Mouse (Mus musculus) hindbrain, embryonic 14.5 days (tissue): ENCODE measurements around the gene Dnmt3b. TPM values are rescaled to one million over a fixed set of nuclear protein-coding genes. Genes with fewer than 3 reads are reported as not detected.
A peak's percentile ranks its signal among the peaks of the same experiment; 100 is the strongest.

ENCODE experiments used
- ATAC-seq: fragments of 200-750 bp; cut with Nextera tagmentation; 2 replicates; pipeline ENCODE4 v1.8.0; 2017; ENCODE audit warnings: moderate number of reproducible peaks, mild to moderate bottlenecking, moderate TSS enrichment, moderate library complexity; ENCODE audit not compliant: low FRiP score
- DNase-seq: peaks from one replicate; pipeline ENCODE4 v3.0.0-alpha.2; 2015; ENCODE audit warnings: low spot score
- H3K27ac ChIP-seq: fragments of 300-500 bp; sonication (generic); 2 replicates; pipeline ENCODE4 v1.5.1; 2014; ENCODE audit warnings: mild to moderate bottlenecking, moderate library complexity
- H3K27me3 ChIP-seq: fragments of 300-500 bp; sonication (generic); 2 replicates; pipeline ENCODE4 v1.6.1; 2014; ENCODE audit warnings: mild to moderate bottlenecking, low read length, mixed read lengths; ENCODE audit not compliant: control insufficient read depth, insufficient read depth
- H3K36me3 ChIP-seq: fragments of 300-500 bp; sonication (generic); replicated peaks from 2 replicates; pipeline ENCODE4 v1.6.1; 2014; ENCODE audit not compliant: control insufficient read depth, insufficient read depth
- H3K4me1 ChIP-seq: fragments of 300-500 bp; sonication (generic); replicated peaks from 2 replicates; pipeline ENCODE4 v1.6.1; 2014; ENCODE audit warnings: antibody characterized with exemption, low read length, mixed read lengths; ENCODE audit not compliant: control insufficient read depth, insufficient read depth
- H3K4me2 ChIP-seq: fragments of 300-500 bp; sonication (generic); replicated peaks from 2 replicates; pipeline ENCODE4 v1.6.1; 2014; ENCODE audit warnings: mild to moderate bottlenecking, moderate library complexity
- H3K4me3 ChIP-seq: fragments of 300-500 bp; sonication (generic); replicated peaks from 2 replicates; pipeline ENCODE4 v1.5.1; 2014; ENCODE audit warnings: mild to moderate bottlenecking, low read length
- H3K9ac ChIP-seq: fragments of 300-500 bp; sonication (generic); 2 replicates; pipeline ENCODE4 v1.6.1; 2014
- H3K9me3 ChIP-seq: fragments of 300-500 bp; sonication (generic); 2 replicates; pipeline ENCODE4 v1.6.1; 2016; ENCODE audit warnings: low read length; ENCODE audit not compliant: control insufficient read depth
- WGBS: fragments of 180-500 bp; shearing (Covaris S2); extraction: QIAGEN DNeasy Blood & Tissue Kit; methylation state at CpG from one replicate; pipeline ENCODE4 v1.1.7; 2014; 5-methylcytosine and 5-hydroxymethylcytosine counted together
- polyA plus RNA-seq: library from polyadenylated mRNA; unstranded; fragments of >200 nt; fragmentation: Nextera tagmentation; extraction: Ambion mirVana; gene quantifications from 2 replicates; pipeline ENCODE4 v1.2.1, GENCODE M21; 2014

Dnmt3b gene
- 4.2 and 4.3 TPM in 2 replicates for polyA plus RNA-seq

DNA sequence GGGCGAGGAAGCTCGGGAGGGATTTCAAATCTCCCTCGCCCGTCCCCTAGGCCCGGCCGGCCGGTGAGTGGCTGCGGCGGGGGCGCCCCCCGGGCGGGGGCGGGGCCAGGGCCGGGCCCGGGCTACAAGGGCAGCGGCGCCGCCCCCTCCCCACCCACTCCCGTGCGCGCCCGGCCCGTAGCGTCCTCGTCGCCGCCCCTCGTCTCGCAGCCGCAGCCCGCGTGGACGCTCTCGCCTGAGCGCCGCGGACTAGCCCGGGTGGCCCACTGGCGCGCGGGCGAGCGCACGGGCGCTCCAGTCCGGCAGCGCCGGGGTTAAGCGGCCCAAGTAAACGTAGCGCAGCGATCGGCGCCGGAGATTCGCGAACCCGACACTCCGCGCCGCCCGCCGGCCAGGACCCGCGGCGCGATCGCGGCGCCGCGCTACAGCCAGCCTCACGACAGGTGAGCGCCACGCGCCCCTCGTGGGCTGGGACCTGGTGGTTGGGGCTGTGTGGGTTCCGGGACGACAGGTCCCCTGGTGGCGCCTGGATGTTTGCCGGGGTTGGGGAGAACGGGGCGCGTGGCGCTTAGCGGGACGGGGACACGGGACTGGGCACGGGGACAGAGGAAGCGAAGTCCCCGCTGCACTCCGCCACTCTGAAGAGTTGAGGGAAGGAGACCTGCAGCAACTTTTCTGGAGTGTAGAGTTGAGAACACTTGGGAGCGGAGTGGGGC is at the start of gene Dnmt3b:
Dnmt3b (plus strand) TSS at position 153 of the 716 bp plus-strand sequence.
- WGBS = under 1% methylated on average over 84 of the region's 93 CpGs
- H3K4me1 ChIP-seq = peaks cover 10% of the 10 kb centered on the region
- ATAC-seq (peak; percentile 90), DNase-seq (peak; percentile 76)
- no peaks in the 10 kb centered on the region for H3K36me3 ChIP-seq
- H3K9ac ChIP-seq = peak within 1 kb of the TSS; percentile 72
- peak within 1 kb of the TSS; percentile 65 for H3K4me3 ChIP-seq
- H3K9me3 ChIP-seq = no peaks in the 10 kb centered on the region
- peak within 1 kb of the TSS; percentile 32; the same call in 1 of the 2 replicates for H3K27ac ChIP-seq
- peaks cover 8% of the 10 kb centered on the region; the same call in 1 of the 2 replicates for H3K27me3 ChIP-seq
- peak within 1 kb of the TSS; percentile 71 for H3K4me2 ChIP-seq

DNA sequence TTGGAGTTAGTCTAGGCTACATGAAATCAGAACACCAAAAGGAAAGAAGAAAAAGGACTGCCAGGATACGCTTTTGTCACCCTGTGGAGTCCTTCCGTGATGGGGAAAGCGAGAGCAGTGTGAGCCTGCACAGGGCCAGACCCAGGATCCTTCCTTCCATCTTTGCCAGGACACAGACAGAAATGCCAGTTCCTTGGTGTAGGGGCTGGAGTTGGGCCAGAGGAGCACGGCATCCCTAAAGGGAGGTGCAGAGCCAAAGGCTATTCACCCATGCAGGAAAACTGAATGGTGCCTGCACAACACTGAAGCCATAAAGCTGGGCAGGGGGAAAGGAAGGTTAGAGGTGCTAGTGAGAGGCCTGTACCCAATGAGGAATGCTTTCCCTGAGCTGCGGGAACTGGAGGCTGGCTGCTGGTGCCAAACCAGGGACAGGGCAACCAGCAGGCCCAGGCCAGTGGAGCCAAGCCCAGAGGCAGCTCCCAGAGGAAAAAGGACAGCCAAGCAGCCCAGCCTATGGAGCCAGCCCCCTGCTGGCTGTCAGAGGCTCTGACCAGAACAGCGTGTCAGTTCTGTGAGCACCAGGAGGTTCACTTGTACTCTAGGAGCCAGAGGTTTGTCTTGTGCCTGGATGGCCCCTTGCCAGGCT is 49.1 kb upstream of the Dnmt3b start:
- no peak overlapping the region for H3K9ac ChIP-seq
- H3K27ac ChIP-seq = no peak overlapping the region
- H3K9me3 ChIP-seq = no peaks in the 10 kb centered on the region
- WGBS = 44% methylated on average over 6 of the region's 6 CpGs
- ATAC-seq (peak; percentile 63; the same call in 1 of the 2 replicates), DNase-seq (peak; percentile 39)
- H3K27me3 ChIP-seq = no peaks in the 10 kb centered on the region
- no peaks in the 10 kb centered on the region for H3K36me3 ChIP-seq
- no peak overlapping the region for H3K4me2 ChIP-seq
- H3K4me1 ChIP-seq = peaks cover 11% of the 10 kb centered on the region; the same call in 1 of the 2 replicates
- no peak overlapping the region for H3K4me3 ChIP-seq

DNA sequence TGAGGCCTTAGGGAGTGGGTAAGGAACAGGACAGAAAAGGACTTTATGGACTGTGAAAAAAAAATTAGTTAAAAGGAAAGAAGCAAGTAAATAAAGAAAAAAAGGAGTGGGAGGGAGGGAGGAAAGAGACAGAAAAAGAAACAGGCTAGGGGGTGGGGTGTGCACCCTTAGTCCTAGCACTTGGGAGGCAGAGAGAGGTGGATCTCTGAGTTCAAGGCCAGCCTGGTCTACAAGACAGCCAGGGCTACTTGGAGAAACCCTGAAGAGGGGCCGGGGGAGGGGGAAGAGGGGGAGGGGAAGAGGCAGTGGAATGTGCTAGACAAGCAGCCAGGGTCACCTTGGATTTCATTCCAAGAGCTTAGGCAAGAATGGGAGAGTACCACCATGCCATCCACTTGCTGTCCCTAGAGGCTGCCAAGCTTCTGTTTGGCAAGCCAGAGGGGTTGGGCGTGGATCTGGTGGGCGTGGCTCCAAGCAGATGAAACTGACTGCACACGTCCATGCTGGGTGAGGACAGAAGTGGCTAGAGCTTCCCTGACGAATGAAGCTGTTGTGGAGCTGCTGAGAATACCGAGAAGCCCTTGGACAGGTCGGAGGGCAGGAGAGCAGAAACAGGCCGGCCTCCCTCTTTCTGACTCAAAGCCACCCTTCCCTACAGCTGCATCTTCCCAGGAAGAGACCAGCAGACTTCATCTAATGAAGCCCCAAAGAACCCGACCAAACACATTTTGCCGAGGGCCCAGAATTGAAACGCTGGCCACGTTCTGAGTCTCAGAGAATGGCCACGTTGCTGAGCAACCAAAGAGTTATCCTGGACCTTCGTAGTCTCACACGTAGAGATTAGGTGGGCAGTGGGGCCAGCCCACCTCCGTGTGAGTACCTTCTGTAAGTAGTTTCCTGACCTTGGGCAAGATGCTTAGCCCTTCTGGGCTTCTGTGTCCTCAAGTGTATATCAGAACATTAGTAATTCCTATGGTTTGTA is 48.3 kb upstream of the Dnmt3b start:
- Histone ChIP-seq H3K36me3 (no peaks in the 10 kb centered on the region), H3K9me3 (no peaks in the 10 kb centered on the region), H3K4me3 (no peak overlapping the region), H3K4me2 (peak overlapping the region; percentile 4; the same call in 1 of the 2 replicates), H3K4me1 (peaks cover 11% of the 10 kb centered on the region; the same call in 1 of the 2 replicates), H3K27ac (no peak overlapping the region), H3K9ac (no peak overlapping the region), H3K27me3 (no peaks in the 10 kb centered on the region)
- ATAC-seq (peak; percentile 15; the same call in 1 of the 2 replicates), DNase-seq (peak; percentile 49)
- WGBS = 33% methylated on average over 16 of the region's 16 CpGs

DNA sequence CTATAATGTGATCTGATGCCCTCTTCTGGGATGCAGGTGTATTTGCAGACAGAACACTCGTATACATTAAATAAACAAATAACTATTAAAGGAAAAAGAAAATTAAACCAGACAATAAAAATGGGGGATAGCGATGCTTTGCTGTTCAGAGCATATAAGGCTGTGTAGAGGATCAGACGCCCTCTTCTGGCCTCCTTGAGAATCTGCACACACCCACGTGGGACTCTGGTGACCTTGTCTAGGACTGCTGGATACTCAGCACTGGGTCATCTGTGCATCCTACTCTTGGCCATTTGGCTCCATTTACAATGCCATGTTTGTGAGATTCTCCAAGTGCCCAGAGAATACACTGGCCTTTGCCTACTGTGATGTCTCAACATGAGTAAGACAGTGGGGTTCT is 45.5 kb upstream of the Dnmt3b start:
- peaks cover 11% of the 10 kb centered on the region; the same call in 1 of the 2 replicates for H3K4me1 ChIP-seq

DNA sequence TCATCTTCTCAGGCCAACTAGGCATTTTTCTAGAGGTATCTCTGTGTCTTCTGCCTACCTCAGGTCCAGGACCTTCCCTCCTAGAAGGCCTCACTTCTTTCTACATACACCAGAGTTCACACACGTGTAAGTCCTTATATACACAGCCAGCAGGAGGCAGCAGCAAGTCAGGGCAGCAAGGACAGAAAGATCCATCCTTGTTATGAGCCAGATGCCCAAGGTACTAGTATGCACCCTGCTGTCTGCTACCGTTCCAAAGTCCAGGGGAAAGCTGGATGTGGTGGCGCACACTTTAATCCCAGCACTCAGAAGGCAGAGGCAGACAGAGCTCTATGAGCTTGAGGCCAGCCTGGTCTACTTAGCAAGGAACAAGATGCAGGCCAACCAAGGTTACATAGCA is 42.8 kb upstream of the Dnmt3b start:
- H3K9me3 ChIP-seq = no peaks in the 10 kb centered on the region
- 85% methylated on average over 3 of the region's 3 CpGs for WGBS

More for the DNA sequence above, 45.5 kb upstream of the Dnmt3b start:
- no peak overlapping the region for H3K4me2 ChIP-seq
- no peaks in the 10 kb centered on the region for H3K27me3 ChIP-seq
- H3K9me3 ChIP-seq = no peaks in the 10 kb centered on the region
- H3K36me3 ChIP-seq = no peaks in the 10 kb centered on the region
- H3K4me3 ChIP-seq = no peak overlapping the region
- WGBS = 38% methylated on average over 4 of the region's 4 CpGs
- no peak for DNase-seq
- no peak overlapping the region for H3K9ac ChIP-seq
- no peak overlapping the region for H3K27ac ChIP-seq
- ATAC-seq = no peak

DNA sequence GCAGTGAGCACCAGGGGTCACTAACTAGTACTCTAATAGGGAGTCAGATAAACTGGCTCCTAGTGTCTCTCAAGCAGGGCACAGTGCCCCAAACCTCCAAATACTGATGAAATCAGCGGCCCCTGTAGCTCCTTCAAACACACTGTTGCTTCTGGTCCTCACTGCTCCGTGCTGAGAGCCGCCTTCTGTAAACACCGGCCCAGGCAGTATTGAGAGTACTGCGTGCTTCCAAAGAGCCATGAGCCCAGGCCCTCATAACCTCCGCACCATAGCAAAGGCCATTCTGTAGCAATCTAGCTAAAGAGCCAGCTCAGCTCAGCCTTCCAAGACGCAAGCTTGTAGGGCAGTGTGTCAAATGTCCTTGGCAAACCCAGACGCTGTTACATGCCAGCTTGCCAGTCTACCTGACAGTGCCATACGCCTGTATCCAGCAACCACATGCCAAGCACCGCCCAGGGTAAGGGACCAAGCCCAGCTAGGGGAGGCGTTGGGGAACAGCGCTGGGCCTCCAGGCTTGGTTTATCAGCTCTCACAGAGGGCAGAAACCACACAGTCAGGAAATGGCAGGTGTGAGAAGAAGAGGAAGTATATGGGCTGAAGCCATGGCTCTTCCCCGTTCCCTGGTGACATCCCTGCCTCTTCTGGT is 41.3 kb upstream of the Dnmt3b start:
- ATAC-seq = no peak
- Histone ChIP-seq H3K27ac (no peak overlapping the region), H3K4me2 (no peak overlapping the region), H3K36me3 (no peaks in the 10 kb centered on the region), H3K9ac (no peak overlapping the region), H3K27me3 (no peaks in the 10 kb centered on the region), H3K4me3 (no peak overlapping the region), H3K9me3 (no peaks in the 10 kb centered on the region), H3K4me1 (peaks cover 5% of the 10 kb centered on the region; the same call in 1 of the 2 replicates)
- DNase-seq = no peak
- WGBS = 77% methylated on average over 13 of the region's 13 CpGs

More for the DNA sequence above, 42.8 kb upstream of the Dnmt3b start:
- no peak for DNase-seq
- Histone ChIP-seq H3K27me3 (no peaks in the 10 kb centered on the region), H3K4me1 (peaks cover 6% of the 10 kb centered on the region), H3K27ac (no peak overlapping the region), H3K9ac (no peak overlapping the region), H3K4me3 (no peak overlapping the region), H3K4me2 (no peak overlapping the region), H3K36me3 (no peaks in the 10 kb centered on the region)
- no peak for ATAC-seq

DNA sequence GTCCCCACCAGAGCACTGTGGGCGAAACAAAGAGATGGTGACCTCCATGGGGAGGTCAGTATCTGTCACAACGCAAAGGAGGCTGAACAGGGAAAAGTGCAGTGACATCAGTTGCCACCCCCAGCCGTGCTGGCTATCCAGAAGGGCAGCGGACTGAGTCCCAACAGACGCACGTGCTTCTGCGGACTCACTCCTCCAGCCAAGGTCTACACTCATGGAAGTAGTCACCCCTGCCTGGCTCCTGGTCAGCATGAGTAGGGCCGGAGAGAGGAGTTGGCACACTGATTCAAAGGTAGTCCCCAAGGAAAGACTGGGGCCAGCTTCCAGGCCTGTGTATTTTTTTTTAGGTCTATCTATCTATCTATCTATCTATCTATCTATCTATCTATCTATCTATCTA is 40.2 kb upstream of the Dnmt3b start:
- no peaks in the 10 kb centered on the region for H3K36me3 ChIP-seq
- ATAC-seq = no peak
- no peaks in the 10 kb centered on the region for H3K9me3 ChIP-seq
- no peak overlapping the region for H3K9ac ChIP-seq
- H3K4me3 ChIP-seq = no peak overlapping the region
- peaks cover 5% of the 10 kb centered on the region; the same call in 1 of the 2 replicates for H3K4me1 ChIP-seq
- no peak overlapping the region for H3K27ac ChIP-seq
- 45% methylated on average over 8 of the region's 8 CpGs for WGBS
- no peak for DNase-seq
- H3K4me2 ChIP-seq = no peak overlapping the region
- no peaks in the 10 kb centered on the region for H3K27me3 ChIP-seq

DNA sequence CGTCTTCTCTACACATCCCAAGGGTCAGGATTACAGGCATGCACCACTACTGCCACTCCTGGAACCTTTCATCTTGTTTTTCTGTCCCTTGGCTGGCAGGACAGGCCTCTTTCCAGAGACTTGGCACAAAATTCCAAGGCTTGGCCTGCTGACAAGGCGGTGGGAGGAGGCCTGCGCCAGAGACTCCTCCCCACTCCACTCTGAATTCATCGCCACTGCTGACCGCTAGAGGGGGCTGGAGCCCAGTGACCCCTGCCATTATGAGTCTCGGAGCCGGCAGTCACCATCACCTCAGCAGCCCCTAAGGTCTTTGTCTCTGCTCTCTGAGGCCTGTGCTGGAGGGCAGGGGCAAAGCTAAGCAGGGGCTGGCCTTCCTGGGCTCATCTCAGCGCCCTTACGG is 39.7 kb upstream of the Dnmt3b start:
- Histone ChIP-seq H3K4me3 (no peak overlapping the region), H3K9ac (no peak overlapping the region), H3K4me1 (peaks cover 5% of the 10 kb centered on the region; the same call in 1 of the 2 replicates), H3K27me3 (no peaks in the 10 kb centered on the region), H3K36me3 (no peaks in the 10 kb centered on the region), H3K27ac (no peak overlapping the region), H3K9me3 (no peaks in the 10 kb centered on the region), H3K4me2 (no peak overlapping the region)
- DNase-seq (peak; percentile 81), ATAC-seq (peak; percentile 60)
- 8% methylated on average over 9 of the region's 9 CpGs for WGBS
